Mouse (Mus musculus) frontal cortex, adult (tissue): ENCODE data around the gene Zmynd8.

Experiments used
- ATAC-seq: cut with Nextera tagmentation; 2 replicates; pipeline ENCODE4 v1.9.2; 2017; ENCODE audit warnings: mild to moderate bottlenecking, moderate library complexity, mixed read lengths; ENCODE audit not compliant: low TSS enrichment

Gene Zmynd8

DNA sequence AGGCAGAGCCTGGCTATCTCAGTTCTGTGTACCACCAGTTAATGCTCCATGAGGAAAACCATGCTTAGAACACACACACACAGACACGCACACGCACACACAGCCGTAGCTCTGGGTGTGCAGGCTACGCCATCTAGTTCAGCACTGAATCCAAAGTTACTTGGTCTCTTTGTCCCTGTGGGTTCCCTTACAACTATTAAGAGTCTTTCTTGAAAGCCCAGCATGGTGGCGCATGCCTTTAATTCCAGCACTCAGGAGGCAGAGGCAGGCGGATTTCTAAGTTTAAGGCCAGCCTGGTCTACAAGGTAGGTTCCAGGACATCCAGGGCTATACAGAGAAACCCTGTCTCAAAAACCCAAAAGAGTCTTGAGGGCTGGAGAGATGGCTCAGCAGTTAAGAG lies 38.4 kb downstream of the Zmynd8 start:
- no peak for ATAC-seq

DNA sequence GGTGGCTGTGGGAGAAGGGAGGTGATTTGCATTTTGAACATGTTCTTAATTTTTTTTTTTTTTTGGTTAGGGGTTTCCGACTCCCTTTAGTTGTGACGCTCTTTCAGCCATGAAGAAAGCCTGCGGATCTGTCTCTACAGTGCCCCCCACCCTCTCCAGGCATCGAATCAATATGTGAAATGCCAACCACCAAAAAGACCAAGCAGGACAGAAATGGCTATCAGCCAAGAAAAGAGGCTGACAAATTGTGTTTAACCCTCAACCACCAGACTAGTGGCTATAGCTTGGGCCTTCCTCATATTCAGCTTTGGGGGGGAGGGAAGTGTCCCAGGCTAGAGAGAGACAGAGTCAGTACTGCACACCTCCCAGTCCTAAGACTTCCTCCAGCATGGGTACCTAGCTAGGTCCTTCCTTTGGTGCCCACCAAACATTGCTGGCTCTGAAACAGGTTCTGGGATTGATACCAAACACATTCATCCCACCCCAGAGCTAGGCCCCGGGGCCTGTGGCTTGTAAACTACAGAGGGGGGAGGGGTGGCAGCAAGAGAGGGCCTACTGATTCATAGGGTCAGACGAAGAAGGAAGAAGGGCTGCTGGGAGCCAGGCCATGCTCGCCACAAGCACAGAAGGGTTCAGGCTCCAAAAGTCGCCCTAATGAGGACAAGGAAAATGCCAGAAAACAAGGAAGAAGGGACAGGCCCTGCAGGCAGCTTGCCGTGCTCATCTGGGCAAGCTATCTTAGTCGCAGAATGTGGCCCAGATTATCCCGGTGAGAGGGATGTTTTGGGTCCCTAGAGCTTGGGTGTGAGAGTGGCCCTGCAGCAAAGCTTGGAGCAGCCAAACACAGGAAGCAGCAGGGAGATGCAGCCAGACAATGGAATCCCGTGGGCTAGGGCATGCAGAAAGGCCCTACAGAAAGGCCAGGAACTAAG lies 40.1 kb downstream of the Zmynd8 start:
- peak; percentile 11; the same call in 1 of the 2 replicates for ATAC-seq

DNA sequence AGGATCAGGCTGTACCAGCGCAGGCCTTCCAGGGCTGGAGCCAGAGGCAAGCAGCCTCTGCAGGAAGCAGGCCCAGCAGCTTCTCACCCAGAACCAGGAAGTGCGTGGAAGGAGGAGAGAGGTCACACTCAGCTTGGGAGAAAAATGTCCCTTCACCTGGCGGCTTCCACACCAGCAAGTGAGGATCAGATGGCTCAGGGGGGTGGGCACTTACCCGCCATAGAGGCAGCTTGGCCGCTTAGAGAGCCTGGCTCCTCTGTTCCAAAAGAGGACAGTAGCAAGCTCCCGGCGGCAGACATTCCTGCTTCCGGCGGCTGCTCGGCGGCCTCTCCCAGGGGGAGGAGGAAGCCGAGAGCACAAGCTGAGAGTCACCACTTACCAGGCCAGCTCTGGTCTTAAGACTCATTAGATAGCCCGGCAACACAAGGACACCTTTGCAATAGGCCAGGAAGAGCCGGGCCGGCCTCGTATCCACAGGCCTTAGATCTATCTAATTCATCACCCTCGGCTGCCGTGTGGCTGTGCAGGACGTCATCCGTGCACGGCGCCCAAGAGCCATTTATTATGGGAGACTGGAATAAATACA lies 40.9 kb downstream of the Zmynd8 start:
- ATAC-seq = no peak

DNA sequence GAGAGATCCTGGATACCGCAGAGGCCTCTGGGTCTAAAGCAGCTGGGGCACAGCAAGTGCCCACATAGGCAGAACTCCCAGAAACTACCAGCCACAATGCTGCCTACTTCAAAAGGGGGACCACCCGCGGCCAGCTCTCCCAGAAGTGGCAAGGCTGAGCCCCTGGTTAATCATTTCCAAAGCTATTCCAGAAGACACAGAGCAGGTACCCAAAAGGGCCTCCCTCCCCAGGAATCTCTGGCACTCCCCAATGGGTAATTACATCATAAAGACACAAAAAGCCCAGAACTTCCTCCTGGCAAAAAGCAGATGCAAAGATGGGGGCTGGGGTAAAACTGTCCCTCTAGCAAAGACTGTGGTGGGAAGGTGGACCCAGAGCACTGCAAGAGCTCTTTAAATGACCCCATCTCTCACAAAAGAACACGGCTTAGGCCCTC lies 41.4 kb downstream of the Zmynd8 start:
- no peak for ATAC-seq

DNA sequence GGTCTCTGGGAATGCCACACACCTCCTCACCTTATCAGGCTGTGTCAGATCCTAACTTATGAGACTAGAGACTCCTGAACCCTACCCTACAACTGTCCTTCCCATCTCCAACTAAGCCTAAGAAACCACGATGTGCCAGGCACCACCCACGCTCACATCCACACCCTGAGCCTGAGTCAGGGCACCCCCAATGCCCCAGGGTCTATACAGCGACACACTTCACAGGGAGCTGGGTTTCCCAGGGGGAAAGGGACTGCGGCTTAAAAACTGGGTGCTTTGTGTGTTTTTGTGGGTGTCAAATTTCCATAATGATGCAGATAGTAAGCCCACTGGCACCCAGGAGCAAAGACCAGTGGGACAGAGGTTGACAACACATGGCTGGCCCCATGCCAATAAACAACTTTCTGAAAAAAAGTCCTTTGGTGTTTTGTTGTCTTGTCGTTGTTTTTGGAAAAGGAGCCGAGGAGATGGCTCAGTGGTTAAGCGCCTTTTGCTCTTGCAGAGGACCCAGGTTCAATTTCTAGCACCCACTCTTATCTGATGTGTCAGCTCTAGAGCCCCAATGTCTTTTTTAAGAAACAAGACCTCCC lies 42.1 kb downstream of the Zmynd8 start:
- ATAC-seq = no peak

DNA sequence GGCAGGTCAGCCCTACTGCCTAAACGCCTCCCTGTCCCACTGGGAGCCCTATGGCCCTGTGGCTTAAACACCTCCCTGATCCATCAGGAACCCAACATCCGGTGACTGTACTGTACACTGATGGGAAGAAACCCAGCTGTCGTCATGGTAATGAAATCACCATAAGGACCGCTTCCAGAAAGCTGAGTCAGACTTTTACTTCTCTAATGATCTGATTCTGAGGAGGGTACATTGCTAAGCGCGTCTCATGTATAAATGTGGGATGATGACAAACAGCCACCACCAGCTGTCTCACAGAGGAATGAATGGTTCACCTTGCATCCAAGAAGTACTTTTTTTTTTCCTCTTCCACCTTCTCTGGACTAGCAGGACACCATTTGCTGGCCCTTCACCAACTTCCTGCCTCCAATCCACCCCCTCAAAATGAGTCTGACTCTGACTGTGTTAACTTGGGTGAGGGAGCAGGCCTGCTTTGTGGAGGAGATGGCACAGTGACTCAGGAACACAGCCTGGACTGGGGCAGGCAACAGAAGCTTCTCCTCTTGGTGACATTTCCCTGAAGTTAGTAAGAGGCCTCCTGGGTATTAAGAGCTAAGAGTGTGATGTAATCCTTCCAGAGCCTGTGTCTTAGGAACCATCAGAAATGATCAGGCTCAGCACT lies 43.0 kb downstream of the Zmynd8 start:
- ATAC-seq = peak; percentile 43

DNA sequence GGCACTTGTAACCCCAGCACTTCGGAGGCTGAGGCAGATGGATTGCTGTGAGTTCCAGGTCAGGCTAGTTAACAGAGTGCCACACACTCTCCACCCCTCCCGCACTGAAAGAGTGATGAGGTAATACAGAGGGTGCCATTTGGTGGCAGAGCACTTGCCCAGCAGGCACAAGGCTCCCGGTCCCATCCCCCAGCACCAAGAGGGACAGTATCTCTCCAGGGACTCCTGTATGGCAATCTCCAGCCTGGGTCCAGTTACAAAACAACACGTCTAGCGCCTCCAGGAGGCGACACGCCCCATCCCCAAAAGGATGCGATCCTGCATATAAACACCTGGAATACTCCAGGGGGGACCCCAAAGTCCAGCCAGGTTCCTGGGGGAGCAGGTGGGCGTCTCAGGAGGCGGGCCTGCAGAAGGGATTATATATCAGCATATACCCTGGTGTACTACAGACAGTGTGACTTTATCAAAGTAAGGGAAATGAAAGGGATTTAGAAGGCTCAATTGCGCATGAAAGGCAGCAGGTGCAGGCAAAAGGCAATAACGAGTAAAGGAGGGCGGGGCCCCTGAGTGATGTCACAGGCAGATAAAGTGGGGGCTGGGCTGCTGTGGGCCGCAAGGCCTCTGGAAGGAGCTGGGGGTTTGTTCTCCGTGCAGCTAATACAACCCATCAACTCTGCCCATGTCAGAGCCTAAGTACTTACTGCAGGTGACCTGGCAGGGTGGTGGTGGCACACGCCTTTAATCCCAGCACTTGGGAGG lies 44.4 kb downstream of the Zmynd8 start:
- no peak for ATAC-seq

DNA sequence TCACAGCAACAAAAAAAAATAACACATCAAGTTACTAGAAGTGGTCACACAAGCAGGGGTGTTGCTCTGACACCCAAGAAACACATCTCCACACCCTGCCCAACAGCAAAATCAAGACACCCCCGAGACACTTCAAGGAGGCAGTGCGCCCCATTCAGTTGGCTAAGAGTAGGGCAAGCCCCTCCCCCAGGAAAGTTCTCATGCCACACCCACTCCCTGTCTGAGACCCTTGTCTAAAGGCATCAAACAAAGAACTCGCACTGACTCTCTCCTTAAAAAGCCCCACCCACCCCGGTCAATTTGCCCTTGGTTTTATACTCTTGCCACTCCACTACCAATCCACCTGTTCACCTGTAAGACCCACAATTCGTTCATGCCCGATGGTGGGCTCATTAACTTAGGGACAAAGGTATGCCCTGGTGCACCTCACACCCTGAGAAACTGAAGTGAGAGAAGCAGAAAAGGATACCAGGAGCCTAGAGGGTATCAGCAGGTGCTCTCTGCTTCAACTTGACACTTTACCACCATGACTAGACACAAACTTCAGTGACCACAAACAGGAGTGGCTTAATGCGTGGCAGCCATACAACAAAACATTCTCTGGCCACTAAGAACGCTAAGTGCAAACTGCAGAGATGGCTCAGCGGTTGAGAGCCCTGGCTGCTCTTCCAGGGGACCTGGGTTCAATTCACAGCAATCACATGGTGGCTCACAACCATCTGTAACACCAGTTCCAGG lies 45.8 kb downstream of the Zmynd8 start:
- ATAC-seq = no peak

DNA sequence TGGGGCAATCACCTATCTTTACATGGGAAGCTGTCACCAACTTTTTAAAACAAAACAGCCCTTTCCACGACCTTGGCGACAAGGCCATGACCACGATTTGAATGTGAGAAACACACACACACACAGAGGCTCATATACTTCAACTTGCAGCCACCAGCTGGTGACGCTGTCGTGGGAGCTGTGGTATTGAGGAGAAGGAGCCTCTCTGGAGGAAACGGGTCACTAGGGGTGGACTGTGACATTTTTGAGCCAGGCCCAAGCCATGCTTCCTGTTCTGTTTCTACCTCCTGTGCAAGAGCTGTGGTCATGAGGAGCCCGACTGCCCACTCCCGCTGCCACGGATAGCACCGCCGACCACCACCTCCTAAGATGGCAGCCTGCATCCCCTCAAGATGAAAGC lies 46.4 kb downstream of the Zmynd8 start:
- ATAC-seq = no peak

DNA sequence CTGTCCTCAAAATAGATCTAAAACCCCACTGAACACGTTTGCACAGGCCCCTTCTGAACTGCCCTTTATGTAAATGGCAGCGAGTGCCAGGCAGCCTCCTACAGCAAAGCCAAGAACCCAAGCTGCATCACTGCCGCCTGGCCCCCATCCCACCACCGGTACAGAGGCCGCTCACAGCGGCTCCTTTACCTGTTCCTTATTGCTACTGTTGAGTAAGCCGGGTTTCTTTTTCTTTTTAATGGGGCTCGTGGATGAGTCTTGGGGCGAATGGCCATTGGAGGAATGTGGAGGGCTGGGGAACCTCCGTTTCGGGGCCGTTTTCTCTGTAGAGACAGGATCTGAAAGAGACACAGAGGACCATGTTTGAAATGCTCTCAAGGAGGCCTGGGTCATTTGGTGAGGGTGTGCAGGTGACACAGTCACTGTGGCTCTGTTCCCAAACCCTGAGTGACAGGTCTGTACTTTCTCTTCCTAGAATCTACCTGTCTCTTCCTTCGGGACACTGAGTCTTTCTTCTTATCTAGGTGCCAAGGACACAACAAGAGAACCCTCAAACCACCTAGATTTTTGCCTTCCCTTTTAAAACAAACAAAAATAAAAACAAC lies 46.9 kb downstream of the Zmynd8 start:
- no peak for ATAC-seq

DNA sequence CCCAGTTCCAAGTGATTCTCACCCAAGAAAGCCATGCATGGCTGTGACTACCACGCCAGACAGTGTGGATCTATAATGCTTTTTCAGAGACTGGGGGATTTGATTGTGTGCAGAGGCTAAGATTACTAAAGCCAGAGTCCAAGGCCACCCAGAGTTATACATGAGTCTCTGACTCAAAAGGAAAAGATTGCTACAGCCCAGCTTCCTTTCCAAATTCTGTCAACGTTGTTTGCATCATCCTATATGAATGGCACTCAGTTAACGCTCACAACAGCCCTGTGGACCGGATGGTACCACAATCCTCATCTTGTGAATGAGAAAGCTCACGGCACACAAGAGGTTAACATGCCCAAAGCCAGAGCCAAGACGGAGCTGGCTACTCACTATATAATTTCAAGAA lies 48.0 kb downstream of the Zmynd8 start:
- no peak for ATAC-seq

DNA sequence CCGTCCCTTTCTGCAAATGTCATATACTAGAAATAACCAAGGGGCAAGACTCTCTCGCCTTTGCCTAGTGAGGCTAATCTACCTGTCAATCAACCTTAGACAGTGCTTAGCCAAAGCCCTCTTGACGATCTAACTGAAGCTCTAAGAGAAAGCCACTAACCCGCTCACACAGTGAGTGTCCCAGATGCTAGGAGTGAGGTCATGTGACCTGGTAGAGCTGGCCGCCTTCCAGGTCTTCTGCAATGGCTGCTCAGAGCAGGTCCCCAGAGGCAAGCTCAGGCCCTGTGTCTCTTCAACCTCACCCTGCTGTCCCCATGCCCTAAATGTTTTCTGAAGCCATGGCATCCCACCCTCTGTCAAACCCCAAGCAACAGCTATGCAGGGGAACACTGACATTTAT lies 49.7 kb downstream of the Zmynd8 start:
- ATAC-seq = peak; percentile 17; the same call in 1 of the 2 replicates

DNA sequence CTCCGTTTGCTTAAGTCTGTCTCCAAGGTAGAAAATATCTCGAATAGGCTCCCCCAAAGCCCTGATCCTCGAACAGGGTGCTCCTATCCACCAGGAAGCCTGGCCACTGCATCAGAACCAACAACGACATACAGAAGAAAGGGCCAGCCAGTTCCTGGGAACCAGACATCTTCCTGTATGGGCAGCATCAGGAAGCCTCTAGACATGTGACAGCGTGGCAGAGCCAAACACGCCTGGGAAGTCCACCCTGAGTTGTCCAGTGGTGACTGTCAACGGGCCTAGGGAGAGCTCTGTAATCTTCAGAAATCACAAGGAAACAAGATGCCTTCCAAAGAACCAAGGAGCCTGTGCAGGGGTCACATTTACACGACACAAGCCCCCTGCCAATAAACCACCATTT lies 52.0 kb downstream of the Zmynd8 start:
- no peak for ATAC-seq

DNA sequence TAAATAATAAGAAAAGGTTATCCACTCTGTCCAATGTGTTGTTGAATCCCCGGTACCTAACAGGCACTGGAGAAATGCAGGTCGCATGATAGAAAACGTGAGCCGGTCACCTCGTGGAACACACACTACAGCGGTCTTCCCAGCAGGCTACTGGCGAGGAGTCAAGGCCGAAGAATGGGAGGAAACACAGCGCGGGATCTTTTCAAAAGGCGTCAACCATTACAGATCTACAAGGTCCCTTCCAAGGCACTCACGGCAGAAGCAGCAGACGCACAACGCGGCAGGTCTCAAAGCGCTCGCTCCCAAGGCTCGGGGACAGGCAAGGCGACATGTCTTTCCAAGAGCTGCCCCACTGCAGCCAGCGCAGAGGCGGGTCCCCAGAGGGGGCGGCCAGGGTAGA lies 53.3 kb downstream of the Zmynd8 start:
- no peak for ATAC-seq

DNA sequence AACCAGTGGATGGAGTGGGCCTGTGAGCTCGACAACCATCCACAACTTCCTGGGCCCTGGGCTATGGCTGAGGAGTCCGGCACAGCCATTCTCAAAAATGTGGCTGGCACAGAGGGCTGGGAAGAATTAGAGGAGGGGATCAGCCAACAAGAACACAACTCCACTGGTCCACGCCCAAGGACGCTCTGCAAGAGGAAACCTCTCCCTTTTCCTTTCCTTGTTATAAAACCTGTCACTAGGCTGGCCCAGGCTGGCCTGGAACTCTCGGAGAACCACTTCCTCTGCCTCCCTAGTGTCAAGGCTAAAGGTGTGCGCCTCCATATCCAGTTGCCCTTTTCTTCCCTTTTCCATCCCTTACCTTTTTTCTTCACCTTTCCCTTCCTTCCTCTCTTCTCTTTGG lies 55.5 kb downstream of the Zmynd8 start:
- ATAC-seq = no peak

DNA sequence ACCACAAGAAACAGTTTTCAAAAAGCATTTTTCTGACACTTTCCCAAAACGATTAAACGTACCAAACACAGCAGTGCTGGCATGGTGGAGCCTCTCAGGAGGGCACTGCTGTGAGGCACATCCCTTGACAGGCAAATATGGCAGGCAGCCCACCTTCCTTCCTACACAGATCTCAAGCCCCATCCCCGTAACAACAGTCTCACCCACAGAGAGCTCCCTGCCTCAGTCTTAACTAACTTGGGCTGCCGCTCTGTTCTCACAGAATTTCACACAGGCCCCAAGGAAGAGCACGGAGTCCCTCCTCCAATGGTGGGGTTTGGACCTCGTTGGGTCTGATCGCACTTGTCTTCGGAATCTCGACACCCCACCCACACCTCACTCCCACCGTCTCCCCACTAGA lies 56.6 kb downstream of the Zmynd8 start:
- ATAC-seq = peak; percentile 56

DNA sequence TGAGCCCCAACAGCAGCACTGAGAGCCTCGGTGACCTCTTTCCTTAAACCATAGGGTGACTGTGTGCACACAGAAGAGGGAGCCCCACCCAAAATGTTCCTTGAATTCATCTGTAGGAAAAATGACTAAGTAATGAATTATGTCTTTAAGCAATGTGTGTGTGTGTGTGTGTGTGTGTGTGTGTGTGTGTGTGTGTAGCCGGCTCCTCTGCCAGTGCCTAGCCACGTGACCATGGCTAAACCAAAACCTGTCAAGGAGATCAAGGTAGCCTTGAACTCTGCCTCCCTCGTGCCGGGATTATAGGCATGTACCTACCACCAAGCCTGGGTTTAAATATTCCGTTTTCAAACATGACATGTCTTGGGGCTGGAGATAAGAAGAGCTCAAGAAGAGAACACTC lies 57.0 kb downstream of the Zmynd8 start:
- no peak for ATAC-seq

DNA sequence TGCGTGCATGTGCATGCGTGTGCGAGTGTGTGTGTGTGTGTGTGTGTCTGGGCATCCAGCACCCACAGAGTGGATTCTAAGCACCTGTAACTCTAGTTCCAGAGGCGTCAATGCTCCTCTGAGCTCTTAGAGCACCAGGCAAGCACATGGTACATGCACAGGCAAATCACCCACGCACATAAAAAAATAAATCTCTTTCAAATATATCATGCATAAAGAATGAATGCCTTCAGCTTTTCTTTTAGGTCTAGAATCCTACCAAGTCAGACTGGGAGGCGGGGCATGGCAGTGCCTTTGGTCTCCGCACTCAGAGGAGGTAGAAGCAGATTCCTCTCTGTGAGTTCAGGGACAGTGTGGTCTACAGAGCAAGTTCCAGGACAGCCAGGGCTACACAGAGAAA lies 58.0 kb downstream of the Zmynd8 start:
- peak; percentile 48 for ATAC-seq

DNA sequence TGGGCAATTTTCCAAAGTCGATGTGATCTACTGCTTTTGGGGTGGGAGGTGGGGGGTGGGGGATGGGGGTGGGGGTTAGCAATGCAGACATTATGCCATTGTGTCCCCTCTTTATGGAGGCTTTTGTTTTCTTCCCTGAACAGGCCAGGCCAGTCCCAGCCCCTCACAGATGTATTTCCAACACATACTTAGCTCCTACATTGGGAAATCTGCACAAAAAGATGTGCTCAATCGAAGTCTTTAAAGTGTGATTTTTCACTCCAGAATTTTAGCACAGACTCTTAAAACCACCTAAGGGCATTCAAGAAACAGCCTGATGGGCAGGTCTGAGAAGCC lies 59.5 kb downstream of the Zmynd8 start:
- ATAC-seq = no peak

DNA sequence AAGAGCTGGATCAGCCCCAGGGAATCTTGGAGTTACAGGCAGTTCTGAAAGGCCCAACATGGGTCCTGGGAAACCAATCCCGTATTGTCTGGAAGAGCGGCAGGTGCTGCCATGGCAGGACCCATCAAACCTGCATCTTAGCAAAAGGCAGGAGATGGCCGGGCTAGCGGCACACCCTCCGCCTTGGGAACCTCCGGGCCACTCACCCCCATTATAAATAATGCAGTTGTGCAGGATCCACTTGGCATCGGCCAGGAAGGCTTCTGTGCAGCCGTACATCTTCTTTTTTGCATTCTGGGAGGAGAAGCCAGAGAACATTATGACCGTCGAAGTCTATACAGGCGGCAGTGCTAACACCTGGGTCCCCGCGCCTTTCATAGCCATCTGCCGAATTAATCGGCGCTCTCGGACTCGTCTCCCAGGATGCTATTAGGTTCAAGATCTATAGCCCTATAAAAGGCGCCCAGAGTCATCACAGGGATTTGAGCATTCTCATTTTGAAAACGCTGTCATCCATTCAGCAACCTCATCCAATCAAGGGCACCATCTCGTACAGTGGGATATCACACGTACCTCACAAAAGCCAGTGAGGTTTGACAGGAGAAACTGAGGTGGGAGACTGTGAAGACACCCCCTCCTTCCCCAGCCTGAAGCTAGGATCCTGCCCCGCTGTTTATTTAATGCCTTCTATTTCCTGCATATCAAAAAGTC lies 60.1 kb downstream of the Zmynd8 start:
- no peak for ATAC-seq
